Mouse (Mus musculus): ENCODE data around the gene Neurl4.

The Neurl4 gene

DNA sequence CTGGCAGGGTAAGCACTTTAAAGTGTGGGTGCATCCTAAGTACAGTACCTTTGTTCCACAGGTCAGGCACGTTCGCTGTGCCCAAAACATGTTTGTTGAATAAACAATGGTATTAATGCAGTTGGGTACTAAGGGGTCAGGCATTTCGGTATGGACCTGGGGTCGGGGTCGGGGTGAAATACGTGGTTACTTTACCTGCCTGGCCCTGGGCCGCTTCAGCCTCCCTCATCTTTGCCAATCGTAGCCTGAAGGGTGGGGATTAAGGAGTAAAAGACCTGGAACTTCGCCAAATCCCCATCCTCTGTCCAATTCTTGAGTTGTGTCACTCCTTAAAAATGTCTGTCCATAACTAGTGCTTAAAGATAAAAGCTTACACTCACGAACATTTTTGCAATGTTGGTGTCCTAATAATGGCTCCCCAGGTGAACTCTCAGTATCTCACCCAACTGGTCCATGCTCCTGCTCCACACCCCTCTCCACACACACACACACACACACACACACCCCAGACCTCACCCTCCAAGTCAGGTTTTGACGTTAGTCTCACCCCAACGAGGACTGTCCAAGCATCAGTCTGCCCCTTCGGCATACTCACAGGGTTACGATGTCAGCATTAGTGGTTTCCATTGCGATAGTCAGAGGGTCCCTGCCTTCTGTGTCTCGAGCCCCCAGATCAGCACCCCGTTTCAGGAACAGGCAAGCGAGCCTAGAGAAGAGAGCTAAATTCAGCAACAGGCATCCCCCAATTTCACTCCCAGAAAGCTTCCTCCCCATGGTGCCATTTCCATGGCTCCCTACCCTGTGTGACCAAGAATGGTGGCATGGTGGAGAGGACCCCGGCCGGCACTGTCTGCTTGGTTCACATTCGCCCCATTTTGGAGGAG, 18.8 kb upstream of the Neurl4 start:
- DNase-seq (ENCODE audit: low spot score): no peak

DNA sequence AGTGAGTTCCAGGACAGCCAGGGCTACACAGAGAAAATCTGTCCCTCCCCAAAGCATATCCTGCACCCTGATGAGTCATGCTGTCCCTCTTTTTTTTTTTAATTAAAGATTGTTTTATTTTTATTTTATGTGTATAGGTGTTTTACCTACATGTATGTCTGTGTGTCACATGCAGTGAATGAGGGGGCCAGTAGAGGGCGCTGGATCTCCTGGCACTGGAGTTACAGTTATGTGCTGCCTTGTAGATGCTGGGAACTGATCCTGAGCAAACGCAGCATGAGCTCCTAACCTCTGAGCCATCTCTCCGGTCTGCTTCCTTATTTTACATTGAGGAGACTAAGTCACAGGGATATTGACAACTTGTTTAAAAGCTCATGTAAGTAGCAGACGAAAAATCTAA, 17.8 kb upstream of the Neurl4 start:
- peak; percentile 41 for DNase-seq (ENCODE audit: low spot score)

DNA sequence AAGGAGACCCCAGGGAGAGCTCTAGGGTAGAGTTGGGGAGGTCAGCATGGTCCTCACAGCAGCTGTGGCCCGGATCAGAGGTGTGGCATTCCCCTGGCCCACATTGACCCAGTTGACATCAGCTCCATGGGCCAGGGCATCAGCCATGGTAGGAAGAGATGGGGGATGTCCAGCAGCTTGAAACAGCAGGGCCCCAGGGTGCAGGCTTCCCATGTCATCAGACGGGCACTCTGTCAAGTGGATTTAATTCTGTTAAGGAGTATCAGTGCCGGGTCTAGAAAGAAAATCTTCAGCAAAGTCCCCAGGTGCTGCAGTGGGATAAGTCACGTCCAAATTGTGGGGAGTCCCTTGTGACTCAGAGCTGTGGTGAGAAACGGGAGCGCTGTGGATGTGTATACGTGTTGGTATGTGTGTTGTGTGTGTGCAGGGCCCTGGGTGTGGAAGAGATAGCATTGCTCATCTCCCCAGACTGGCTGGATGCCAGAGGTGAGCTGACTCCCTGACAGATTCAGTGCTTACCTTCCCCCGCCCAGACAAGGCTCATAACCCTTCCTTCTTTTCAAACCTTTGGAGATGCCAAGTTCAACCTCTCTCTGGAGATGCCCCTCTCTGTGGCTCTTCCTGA, 17.2 kb upstream of the Neurl4 start:
- DNase-seq (ENCODE audit: low spot score): no peak

DNA sequence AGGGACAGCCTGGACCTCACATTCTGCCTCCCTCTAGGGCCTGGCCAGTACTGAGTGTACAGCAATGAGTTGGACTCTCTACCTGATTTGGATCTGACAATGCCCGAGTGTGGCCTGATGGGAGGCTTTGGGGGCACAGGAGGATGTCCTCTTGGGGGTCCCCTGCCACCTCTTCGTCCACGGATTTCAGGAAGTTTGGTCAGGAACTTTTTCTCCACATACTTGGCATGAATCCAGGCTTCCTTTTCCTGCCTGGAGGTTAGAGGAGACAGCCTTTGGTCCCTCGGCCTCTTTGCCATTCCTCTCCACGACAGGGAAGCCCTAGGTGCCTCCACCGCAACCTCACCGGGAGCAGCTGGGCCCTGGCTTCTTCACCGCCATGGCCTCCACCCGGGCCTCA, 16.6 kb upstream of the Neurl4 start:
- no peak for DNase-seq (ENCODE audit: low spot score)

DNA sequence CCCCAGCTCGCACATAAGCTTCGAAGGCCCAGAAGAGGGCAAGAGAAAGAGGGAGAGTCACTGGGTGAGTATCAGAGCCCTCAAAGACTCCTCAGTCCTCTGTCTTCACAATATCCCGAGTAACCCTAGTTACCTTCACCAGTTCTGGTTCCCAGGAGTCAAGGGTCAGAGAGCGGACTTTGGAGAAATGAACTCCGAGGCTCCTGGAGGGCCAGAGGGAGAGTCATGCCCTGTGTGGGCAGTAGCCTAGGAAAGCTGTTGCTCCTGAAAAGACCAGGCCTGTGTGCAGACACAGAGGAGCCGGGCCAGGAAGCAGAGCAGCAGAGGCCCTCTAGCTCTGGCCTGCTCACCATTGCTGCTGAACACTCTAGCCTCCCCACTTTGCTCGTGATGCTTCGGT, 16.2 kb upstream of the Neurl4 start:
- DNase-seq (ENCODE audit: low spot score): no peak

DNA sequence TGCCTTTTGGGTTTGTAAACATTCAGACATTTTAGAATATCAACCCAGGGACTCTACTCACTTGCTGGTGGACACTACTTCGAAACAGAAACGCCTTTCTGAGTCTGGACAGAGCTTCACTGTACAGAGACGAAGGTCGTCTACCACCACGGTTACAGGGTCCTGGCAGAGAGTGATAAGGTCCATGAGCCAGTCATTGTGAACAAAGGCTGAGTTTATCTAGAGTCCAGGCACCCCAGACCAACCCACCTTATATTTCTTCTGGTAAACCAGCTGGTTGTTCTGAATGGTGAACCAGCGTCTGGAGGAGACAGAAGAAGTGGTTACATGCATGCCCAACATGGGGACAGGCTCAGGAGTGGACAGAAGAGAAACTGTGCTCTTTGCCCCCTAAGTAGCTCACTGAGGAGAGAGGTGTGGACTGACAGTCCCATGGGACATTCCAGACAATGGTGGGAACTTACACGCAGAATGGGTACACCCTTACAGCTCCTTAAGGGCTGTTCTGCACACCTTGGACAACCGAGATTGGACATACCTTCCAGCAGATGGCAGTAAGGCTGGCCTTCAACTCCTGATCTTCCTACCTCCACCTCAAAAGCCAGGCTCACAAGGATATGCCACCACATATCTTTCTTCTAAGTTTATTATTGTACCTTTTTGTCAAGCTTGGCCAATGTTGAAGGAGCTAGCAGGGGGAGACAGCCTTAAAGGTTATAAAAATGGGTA, 13.8 kb upstream of the Neurl4 start:
- no peak for DNase-seq (ENCODE audit: low spot score)

DNA sequence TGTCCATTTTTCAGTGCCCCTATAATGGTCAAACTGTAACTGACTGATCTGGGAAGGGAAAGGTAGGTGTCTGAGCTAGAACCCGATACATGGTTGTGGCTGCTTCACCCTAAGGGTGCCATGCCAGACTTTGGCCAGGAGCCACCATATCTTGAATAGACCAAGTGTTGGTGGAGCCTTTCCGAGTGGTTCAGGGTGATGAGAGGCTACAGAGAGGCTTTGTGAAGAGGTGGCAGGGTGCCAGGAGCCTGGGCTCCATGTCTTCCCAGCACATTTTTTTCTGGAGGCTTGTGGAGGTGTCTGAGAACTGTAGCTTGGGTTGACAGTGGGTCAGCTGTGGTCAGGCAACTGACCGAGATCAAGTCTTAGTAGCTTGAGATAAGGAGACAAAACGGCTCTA, 9.4 kb upstream of the Neurl4 start:
- DNase-seq (ENCODE audit: low spot score): no peak

DNA sequence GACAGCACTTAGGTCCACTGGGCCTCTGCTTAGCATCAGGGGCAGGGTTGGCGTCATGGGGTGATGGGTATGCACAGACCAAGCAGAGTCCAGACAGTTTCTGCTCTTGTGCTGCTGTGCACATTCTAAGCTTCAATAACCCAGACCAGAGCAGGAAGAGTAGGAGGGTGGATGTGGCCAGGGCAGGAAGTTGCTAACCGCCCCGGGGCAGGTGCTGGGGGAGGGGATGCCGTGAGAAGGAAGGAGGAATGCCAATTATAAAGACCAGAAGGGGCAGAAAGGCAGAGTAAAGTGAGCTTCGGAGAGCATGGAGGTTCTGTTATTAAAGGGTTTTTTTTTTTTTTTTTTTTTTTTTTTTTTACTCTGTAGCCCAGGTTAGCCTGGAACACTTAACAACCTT, 6.2 kb upstream of the Neurl4 start:
- no peak for DNase-seq (ENCODE audit: low spot score)

DNA sequence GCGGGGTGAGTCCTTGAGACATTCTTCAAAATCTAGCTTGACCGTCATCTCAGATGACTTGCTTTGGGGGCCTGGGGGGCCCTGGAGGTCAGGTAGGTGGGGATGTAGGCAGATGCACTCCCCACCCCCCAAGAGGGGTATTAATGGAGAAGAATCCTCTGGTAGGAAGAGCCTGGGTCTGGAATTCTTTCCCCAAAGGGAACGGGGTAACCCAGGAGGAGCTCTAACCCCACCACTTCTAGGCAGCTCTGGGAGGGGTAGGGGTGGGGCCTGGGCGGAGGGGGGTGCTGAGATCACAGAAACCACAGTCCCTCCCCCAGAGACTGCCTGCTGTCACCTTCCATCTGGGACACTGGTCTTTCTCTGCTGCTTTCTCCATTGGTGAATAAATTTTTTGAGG, 5.6 kb upstream of the Neurl4 start, which contains the start of gene Acap1:
Gene Acap1 (minus strand): TSS at position 249 of the 400 bp plus-strand sequence.
- DNase-seq (ENCODE audit: low spot score): no peak

DNA sequence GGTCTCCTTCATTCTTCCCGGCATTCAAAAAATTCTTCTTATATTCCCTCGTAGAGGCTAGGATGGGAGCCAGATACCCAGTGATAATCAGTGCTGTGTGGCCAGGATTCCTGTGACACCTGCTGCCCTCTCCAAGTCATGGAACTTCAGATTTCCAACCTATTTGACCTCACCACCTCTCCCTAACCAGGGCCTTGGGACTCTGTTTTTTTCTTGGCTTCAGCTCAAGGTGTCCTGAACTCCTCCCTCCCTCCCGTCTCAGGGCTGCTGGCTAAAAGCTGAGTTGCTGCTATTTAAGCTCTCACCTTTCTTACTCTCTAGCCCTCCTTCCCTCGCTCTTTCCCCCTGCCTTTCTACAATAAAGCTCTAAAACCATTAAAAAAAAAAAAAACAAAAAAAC, 1.0 kb upstream of the Neurl4 start:
- DNase-seq (ENCODE audit: low spot score): peak; percentile 43

DNA sequence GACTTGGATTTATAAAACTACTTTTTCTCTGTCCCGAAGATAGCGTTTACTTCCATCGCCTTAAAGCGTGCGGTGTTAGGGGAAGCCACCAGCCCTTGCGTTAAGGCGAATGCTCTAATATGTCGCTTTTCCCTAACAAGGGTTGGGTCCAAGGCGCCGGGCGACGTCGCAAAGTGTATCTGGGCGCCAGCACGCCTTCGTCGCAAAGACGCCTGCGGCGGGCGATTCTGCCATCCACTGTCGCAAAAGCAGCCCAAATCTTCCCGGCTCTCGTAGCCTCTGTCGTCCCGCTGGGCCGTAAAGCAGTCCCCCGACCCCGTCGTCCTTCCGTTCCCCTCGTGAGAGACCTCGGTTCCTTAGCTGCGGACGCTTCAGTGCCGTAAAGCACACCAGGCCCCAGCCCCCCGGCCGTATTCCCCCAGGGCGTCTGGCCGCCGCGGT, 554 bp downstream of the Neurl4 start:
- DNase-seq (ENCODE audit: low spot score): peak; percentile 98

DNA sequence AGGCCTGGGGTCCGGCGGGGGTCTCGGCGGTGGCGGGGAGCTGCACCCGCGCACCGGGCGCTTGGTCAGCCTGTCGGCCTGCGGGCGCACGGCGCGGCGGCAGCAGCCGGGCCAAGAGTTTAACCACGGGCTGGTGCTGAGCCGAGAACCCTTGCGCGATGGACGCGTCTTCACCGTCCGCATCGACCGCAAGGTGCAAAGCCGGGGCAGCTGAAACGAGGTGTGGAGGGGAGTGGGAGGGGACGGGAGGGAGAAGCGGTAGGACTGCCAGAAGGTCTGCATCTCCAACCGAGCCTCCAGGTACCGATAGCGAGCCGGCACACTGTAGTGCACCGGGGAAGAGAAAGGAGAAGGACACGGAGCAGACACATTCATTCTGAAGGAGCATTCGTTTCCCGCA, 1.1 kb downstream of the Neurl4 start:
- no peak for DNase-seq (ENCODE audit: low spot score)

DNA sequence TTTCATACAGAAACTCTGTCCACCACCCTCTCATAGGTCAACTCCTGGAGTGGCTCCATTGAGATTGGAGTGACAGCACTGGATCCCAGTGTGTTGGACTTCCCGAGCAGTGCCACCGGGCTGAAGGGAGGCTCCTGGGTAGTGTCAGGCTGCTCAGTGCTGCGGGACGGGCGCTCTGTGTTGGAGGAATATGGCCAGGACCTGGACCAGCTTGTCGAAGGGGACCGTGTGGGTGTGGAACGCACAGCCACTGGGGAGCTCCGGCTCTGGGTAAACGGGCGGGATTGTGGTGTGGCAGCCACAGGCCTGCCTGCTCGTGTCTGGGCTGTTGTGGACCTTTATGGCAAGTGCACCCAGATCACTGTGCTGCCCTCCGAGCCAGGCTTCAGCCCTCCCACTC, 2.1 kb downstream of the Neurl4 start:
- DNase-seq (ENCODE audit: low spot score): no peak

DNA sequence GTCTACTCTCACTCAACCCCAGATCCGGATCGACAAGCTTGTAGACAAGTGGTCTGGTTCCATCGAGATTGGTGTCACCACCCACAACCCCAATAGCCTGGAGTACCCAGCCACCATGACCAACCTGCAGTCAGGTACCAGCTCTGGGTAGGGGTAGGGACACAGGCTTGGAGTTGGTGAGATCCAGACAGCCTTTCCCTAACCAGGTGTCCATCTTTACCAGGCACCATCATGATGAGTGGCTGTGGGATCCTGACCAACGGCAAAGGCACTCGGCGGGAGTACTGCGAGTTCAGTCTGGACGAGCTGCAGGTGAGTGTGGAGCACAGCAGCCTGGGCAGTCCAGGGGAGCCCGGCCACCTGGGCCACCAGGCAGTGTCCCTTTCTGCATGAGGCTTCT, 3.4 kb downstream of the Neurl4 start:
- DNase-seq (ENCODE audit: low spot score): no peak

DNA sequence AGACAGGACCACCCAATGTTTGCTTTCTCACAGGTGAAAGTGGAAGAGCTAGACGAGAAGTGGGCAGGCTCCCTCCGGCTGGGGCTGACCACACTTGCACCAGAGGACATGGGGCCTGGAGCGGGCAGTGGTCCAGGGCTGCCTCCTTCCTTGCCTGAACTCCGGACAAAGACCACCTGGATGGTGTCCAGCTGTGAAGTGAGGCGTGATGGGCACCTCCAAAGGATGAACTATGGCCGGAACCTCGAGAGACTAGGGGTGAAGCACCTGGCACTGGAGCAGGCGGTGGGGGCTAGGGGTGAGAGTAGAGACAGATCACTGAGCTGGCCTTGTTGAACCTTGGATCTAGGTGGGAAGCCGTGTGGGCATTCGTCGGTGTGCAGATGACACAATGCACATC, 7.8 kb downstream of the Neurl4 start:
- DNase-seq (ENCODE audit: low spot score): no peak

DNA sequence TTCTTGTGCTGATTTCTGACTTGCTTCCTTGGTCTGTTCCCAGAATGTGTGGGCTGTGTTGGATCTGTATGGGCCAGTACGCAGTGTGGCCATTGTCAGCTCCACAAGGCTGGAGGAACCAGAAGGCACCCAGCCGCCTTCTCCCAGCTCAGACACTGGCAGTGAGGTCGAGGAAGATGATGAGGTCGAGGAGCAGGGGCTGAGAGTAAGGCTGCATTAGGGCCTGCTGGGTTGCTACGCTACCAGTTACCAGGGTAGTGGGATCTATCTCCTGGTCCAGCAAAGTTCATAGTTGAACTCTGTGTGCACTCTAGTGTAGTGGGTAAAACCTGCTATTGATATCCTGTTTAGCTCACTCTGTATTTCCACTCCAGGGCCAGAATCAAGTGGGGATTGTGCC, 8.3 kb downstream of the Neurl4 start:
- DNase-seq (ENCODE audit: low spot score): no peak

DNA sequence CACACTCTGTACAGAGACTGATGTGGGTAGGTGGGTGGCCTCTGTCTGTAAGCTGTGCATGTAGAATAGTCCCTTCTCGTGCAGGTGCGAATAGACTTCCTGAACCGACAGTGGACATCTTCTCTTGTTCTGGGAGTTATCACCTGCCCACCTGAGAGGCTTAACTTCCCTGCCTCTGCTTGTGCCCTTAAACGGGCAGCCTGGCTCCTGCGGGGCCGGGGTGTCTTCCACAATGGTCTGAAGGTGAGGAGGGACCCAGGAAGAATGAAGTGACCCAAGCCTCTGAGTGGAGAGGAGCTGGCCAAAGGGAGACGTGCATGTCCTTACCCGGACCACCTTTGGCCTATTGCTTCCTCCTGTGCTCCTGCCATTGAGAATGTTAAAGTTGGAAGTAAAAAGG, 9.3 kb downstream of the Neurl4 start:
- DNase-seq (ENCODE audit: low spot score): no peak

DNA sequence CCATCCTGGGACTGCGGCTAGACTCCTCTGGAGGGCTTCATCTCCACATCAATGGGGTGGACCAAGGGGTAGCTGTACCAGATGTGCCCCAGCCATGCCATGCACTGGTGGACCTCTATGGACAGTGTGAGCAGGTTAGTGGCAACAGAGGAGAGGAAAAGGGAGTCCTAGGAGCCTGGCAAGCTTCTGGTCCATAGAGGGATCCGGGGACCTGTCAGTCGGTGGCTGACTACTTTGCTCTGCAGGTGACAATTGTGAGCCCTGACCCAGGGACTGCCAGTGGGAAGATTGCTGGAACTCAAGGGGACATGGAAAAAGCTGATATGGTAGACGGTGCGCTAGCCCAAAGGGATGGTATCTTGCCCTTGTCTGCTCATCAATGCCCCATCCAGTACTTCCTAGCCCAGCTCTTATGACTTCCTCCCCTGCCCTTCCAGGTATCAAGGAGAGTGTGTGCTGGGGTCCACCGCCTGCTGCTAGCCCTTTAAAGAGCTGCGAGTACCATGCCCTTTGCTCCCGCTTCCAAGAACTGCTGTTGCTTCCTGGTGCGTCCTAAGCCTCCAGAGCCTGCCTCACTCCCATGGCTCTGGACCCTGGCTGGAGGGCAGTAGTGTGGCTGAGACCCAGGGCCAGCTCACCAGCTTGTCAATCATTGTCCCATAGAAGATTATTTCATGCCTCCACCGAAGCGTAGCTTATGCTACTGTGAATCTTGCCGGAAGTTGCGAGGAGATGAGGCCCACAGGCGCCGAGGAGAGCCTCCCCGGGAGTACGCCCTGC, 10.1 kb downstream of the Neurl4 start:
- DNase-seq (ENCODE audit: low spot score): no peak

DNA sequence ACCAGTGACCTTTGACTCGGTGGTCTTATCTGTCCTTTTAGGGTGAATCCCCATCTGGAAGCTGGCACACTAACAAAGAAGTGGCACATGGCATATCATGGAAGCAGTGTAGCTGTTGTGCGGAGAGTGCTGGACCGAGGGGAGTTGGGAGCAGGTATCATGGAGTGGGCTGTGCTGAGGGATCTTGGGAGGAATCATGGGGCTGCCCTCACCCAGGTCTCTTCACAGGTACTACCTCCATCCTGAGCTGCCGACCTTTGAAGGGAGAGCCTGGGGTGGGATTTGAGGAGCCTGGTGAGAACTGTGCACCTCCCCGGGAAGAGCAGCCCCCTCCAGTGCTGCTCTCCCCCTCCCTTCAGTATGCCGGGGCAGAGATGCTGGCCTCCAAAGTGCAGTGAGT, 10.8 kb downstream of the Neurl4 start:
- DNase-seq (ENCODE audit: low spot score): no peak

DNA sequence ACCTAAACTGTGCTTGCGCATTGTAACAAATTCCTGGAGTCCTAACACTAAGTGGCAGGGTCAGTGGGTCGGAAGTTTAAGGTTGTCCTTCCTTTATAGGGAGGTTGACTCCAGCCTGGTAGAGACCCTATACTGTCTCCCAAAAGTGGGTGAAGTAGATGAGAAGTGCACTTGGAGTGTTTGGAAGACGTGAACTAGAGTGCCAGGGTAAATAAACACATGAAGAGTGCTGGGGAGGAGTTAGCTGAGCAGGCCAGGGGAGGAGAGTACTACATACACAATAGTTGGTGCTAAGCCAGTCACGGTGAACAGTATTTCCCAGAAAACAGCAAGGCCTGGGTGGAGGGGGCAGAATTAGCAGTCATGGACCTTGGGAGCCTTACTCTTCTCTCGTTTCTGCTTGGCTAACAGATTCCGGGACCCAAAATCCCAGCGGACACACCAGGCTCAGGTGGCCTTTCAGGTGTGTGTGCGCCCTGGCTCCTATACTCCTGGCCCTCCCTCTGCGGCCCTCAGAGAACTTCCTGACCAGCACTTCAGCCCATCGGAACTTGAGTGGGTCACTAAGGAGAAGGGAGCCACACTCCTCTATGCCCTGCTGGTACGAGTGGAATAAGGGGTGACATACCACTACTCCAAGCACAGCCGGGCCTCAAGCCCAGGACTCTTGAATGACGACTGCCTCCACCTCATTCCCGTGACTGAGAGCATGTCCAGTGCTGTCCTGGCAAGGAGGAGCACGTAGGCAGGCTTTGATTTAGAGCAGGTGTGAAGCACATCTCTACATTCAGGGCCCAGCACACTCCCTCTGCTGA, 12.1 kb downstream of the Neurl4 start:
- DNase-seq (ENCODE audit: low spot score): no peak

Measured in embryo, embryonic 10.5 days (tissue).